Mouse (Mus musculus): ENCODE measurements around the gene 1700018B08Rik.

The 1700018B08Rik gene

GRCm38 (mm10) chr8:121561636-121562345, 17.7 kb upstream of the 1700018B08Rik start:
- peak; percentile 63 for DNase-seq

GRCm38 (mm10) chr8:121560432-121561100, 16.4 kb upstream of the 1700018B08Rik start:
- no peak for DNase-seq

GRCm38 (mm10) chr8:121559801-121560200, 15.7 kb upstream of the 1700018B08Rik start:
- no peak for DNase-seq

GRCm38 (mm10) chr8:121558538-121558937, 14.4 kb upstream of the 1700018B08Rik start:
- DNase-seq: no peak

- DNase-seq: no peak
These were observed 13.6 kb upstream of the 1700018B08Rik start for GRCm38 (mm10) chr8:121557746-121558145.

GRCm38 (mm10) chr8:121553831-121554475, 9.8 kb upstream of the 1700018B08Rik start:
- DNase-seq: no peak

- DNase-seq: no peak
These were observed 8.4 kb upstream of the 1700018B08Rik start for GRCm38 (mm10) chr8:121552506-121552905.

- DNase-seq: no peak
These were observed 7.2 kb upstream of the 1700018B08Rik start for GRCm38 (mm10) chr8:121551065-121551985.

GRCm38 (mm10) chr8:121550056-121550455, 5.9 kb upstream of the 1700018B08Rik start:
- DNase-seq: no peak

GRCm38 (mm10) chr8:121547132-121547531, 3.0 kb upstream of the 1700018B08Rik start:
- peak; percentile 86 for DNase-seq

- DNase-seq: no peak
These were observed 816 bp upstream of the 1700018B08Rik start for GRCm38 (mm10) chr8:121544936-121545335.

GRCm38 (mm10) chr8:121542901-121543300, 1.2 kb downstream of the 1700018B08Rik start:
- no peak for DNase-seq

GRCm38 (mm10) chr8:121541862-121542261, 2.3 kb downstream of the 1700018B08Rik start:
- no peak for DNase-seq

GRCm38 (mm10) chr8:121532381-121532780, 11.7 kb downstream of the 1700018B08Rik start:
- peak; percentile 73 for DNase-seq

- no peak for DNase-seq
These were observed 13.5 kb downstream of the 1700018B08Rik start for GRCm38 (mm10) chr8:121530639-121531038.

GRCm38 (mm10) chr8:121528790-121529189, 15.3 kb downstream of the 1700018B08Rik start:
- DNase-seq: peak; percentile 86

GRCm38 (mm10) chr8:121527751-121528150, 16.4 kb downstream of the 1700018B08Rik start:
- no peak for DNase-seq

GRCm38 (mm10) chr8:121526811-121527550, 17.1 kb downstream of the 1700018B08Rik start:
- DNase-seq: peak; percentile 59

GRCm38 (mm10) chr8:121525111-121525818, 18.9 kb downstream of the 1700018B08Rik start:
- DNase-seq: peak; percentile 44

- DNase-seq: peak; percentile 93
These were observed 30.7 kb downstream of the 1700018B08Rik start for GRCm38 (mm10) chr8:121513429-121513828.

- no peak for DNase-seq
These were observed 32.4 kb downstream of the 1700018B08Rik start for GRCm38 (mm10) chr8:121511751-121512150.

Data from kidney, postnatal 10 days (tissue).